Mouse (Mus musculus) intestine, postnatal 0 days (tissue): ENCODE data around the gene Pou3f3. TPM values are rescaled to one million over a fixed set of nuclear protein-coding genes. Genes with fewer than 3 reads are reported as not detected.
A peak's percentile ranks its signal among the peaks of the same experiment; 100 is the strongest.

Experiments used
- ATAC-seq: fragments of 200-750 bp; cut with Nextera tagmentation; 2 replicates; pipeline ENCODE4 v1.8.0; 2017; ENCODE audit warnings: mild to moderate bottlenecking, moderate TSS enrichment, moderate library complexity
- H3K27ac ChIP-seq: fragments of 300-500 bp; sonication (generic); 2 replicates; pipeline ENCODE4 v1.5.1; 2014; ENCODE audit warnings: mild to moderate bottlenecking, low read depth, low read length, moderate library complexity
- H3K27me3 ChIP-seq: fragments of 300-500 bp; sonication (generic); replicated peaks from 2 replicates; pipeline ENCODE4 v1.6.1; 2014; ENCODE audit warnings: low read length, mixed read lengths; ENCODE audit not compliant: control insufficient read depth, insufficient read depth
- H3K36me3 ChIP-seq: fragments of 300-500 bp; sonication (generic); 2 replicates; pipeline ENCODE4 v1.6.1; 2014; ENCODE audit warnings: mild to moderate bottlenecking, moderate library complexity; ENCODE audit not compliant: control insufficient read depth, insufficient read depth
- H3K4me1 ChIP-seq: fragments of 300-500 bp; sonication (generic); replicated peaks from 2 replicates; pipeline ENCODE4 v1.6.1; 2014; ENCODE audit warnings: antibody characterized with exemption, low read length, mixed read lengths; ENCODE audit not compliant: control insufficient read depth, insufficient read depth
- H3K4me2 ChIP-seq: fragments of 300-500 bp; sonication (generic); replicated peaks from 2 replicates; pipeline ENCODE4 v1.6.1; 2014; ENCODE audit warnings: low read depth, mild to moderate bottlenecking, moderate library complexity
- H3K4me3 ChIP-seq: fragments of 300-500 bp; sonication (generic); 2 replicates; pipeline ENCODE4 v1.5.1; 2014; ENCODE audit warnings: low read depth, low read length
- H3K9ac ChIP-seq: fragments of 300-500 bp; sonication (generic); 2 replicates; pipeline ENCODE4 v1.6.1; 2014; ENCODE audit warnings: mild to moderate bottlenecking, low read depth, low read length
- H3K9me3 ChIP-seq: fragments of 300-500 bp; sonication (generic); 2 replicates; pipeline ENCODE4 v1.6.1; 2016; ENCODE audit warnings: mixed run types; ENCODE audit not compliant: control insufficient read depth
- CTCF ChIP-seq: sonication (generic); IDR thresholded peaks from 2 replicates; pipeline ENCODE4 v1.5.1; 2016; ENCODE audit warnings: low read depth, mild to moderate bottlenecking, control low read depth, antibody characterized with exemption, moderate library complexity
- WGBS: fragments of 180-500 bp; shearing (Covaris S2); extraction: QIAGEN DNeasy Blood & Tissue Kit; methylation state at CpG from one replicate; pipeline ENCODE4 v1.1.7; 2014; 5-methylcytosine and 5-hydroxymethylcytosine counted together
- polyA plus RNA-seq: library from polyadenylated mRNA; unstranded; fragments of >200 nt; fragmentation: Nextera tagmentation; extraction: Ambion mirVana; gene quantifications from 2 replicates; pipeline ENCODE4 v1.2.1, GENCODE M21; 2015

Gene Pou3f3
- 0.14 TPM in 1 of 2 replicates, not detected in the other for polyA plus RNA-seq

GRCm38 (mm10) chr1:42695578-42695915 is at the start of gene Pou3f3:
Pou3f3 (plus strand) TSS chr1:42695768.
- H3K9ac ChIP-seq = no peak within 1 kb of the TSS
- H3K27me3 ChIP-seq = peaks cover 93% of the 10 kb centered on the region
- no peak within 1 kb of the TSS for H3K27ac ChIP-seq
- ATAC-seq = no peak
- peak within 1 kb of the TSS; percentile 41 for H3K4me3 ChIP-seq
- no peak for TF ChIP-seq CTCF
- peak within 1 kb of the TSS; percentile 71 for H3K4me2 ChIP-seq
- H3K4me1 ChIP-seq = no peaks in the 10 kb centered on the region
- no peaks in the 10 kb centered on the region for H3K9me3 ChIP-seq
- 2% methylated on average over 21 of the region's 21 CpGs for WGBS
- no peaks in the 10 kb centered on the region for H3K36me3 ChIP-seq

GRCm38 (mm10) chr1:42648366-42648935 is 47.1 kb upstream of the Pou3f3 start:
- no peaks in the 10 kb centered on the region for H3K4me1 ChIP-seq
- H3K27ac ChIP-seq = no peak overlapping the region
- no peak for ATAC-seq
- no peak overlapping the region for H3K4me3 ChIP-seq
- no peaks in the 10 kb centered on the region for H3K36me3 ChIP-seq
- no peak overlapping the region for H3K9ac ChIP-seq
- TF ChIP-seq CTCF = no peak
- no peak overlapping the region for H3K4me2 ChIP-seq
- no peaks in the 10 kb centered on the region for H3K27me3 ChIP-seq
- 92% methylated on average over 9 of the region's 9 CpGs for WGBS
- no peaks in the 10 kb centered on the region for H3K9me3 ChIP-seq

GRCm38 (mm10) chr1:42651461-42651860 is 44.1 kb upstream of the Pou3f3 start:
- WGBS = 87% methylated on average over 15 of the region's 15 CpGs
- Histone ChIP-seq H3K27me3 (no peaks in the 10 kb centered on the region), H3K36me3 (no peaks in the 10 kb centered on the region), H3K4me1 (no peaks in the 10 kb centered on the region), H3K9ac (no peak overlapping the region), H3K4me2 (no peak overlapping the region), H3K27ac (no peak overlapping the region), H3K9me3 (no peaks in the 10 kb centered on the region), H3K4me3 (no peak overlapping the region)
- no peak for ATAC-seq
- TF ChIP-seq CTCF = no peak

- Histone ChIP-seq H3K4me1 (no peaks in the 10 kb centered on the region), H3K4me2 (no peak overlapping the region)
- WGBS = 78% methylated on average over 1 of the region's 1 CpGs
Measured at GRCm38 (mm10) chr1:42667546-42667945, 28.0 kb upstream of the Pou3f3 start.

GRCm38 (mm10) chr1:42680673-42681072 is 14.9 kb upstream of the Pou3f3 start:
- Histone ChIP-seq H3K4me3 (no peak overlapping the region), H3K27ac (no peak overlapping the region), H3K9me3 (no peaks in the 10 kb centered on the region), H3K27me3 (peaks cover 33% of the 10 kb centered on the region), H3K36me3 (no peaks in the 10 kb centered on the region), H3K4me2 (no peak overlapping the region), H3K4me1 (no peaks in the 10 kb centered on the region), H3K9ac (no peak overlapping the region)
- TF ChIP-seq CTCF = no peak
- no peak for ATAC-seq
- 89% methylated on average over 3 of the region's 3 CpGs for WGBS

More at GRCm38 (mm10) chr1:42667546-42667945, 28.0 kb upstream of the Pou3f3 start:
- no peak for ATAC-seq
- Histone ChIP-seq H3K9me3 (no peaks in the 10 kb centered on the region), H3K9ac (no peak overlapping the region), H3K4me3 (no peak overlapping the region), H3K36me3 (no peaks in the 10 kb centered on the region), H3K27me3 (no peaks in the 10 kb centered on the region), H3K27ac (no peak overlapping the region)
- no peak for TF ChIP-seq CTCF

GRCm38 (mm10) chr1:42681762-42682161 is 13.8 kb upstream of the Pou3f3 start:
- no peaks in the 10 kb centered on the region for H3K9me3 ChIP-seq
- TF ChIP-seq CTCF = no peak
- H3K4me3 ChIP-seq = no peak overlapping the region
- H3K9ac ChIP-seq = no peak overlapping the region
- H3K4me2 ChIP-seq = no peak overlapping the region
- peaks cover 44% of the 10 kb centered on the region for H3K27me3 ChIP-seq
- H3K4me1 ChIP-seq = no peaks in the 10 kb centered on the region
- no peak for ATAC-seq
- H3K36me3 ChIP-seq = no peaks in the 10 kb centered on the region
- WGBS = 81% methylated on average over 5 of the region's 5 CpGs
- H3K27ac ChIP-seq = no peak overlapping the region

GRCm38 (mm10) chr1:42683861-42684260 is 11.7 kb upstream of the Pou3f3 start:
- Histone ChIP-seq H3K36me3 (no peaks in the 10 kb centered on the region), H3K27me3 (peaks cover 65% of the 10 kb centered on the region), H3K27ac (no peak overlapping the region), H3K4me1 (no peaks in the 10 kb centered on the region), H3K9ac (no peak overlapping the region), H3K4me2 (no peak overlapping the region), H3K9me3 (no peaks in the 10 kb centered on the region), H3K4me3 (no peak overlapping the region)
- 9% methylated on average over 6 of the region's 6 CpGs for WGBS
- no peak for TF ChIP-seq CTCF
- ATAC-seq = no peak
